Mouse (Mus musculus): ENCODE data around the gene Hoxd9. TPM values are rescaled to one million over a fixed set of nuclear protein-coding genes. Genes with fewer than 3 reads are reported as not detected.

Gene Hoxd9
- total RNA-seq, 2 experiments from 2014 or later, result 3.5 to 4.3 TPM

DNA sequence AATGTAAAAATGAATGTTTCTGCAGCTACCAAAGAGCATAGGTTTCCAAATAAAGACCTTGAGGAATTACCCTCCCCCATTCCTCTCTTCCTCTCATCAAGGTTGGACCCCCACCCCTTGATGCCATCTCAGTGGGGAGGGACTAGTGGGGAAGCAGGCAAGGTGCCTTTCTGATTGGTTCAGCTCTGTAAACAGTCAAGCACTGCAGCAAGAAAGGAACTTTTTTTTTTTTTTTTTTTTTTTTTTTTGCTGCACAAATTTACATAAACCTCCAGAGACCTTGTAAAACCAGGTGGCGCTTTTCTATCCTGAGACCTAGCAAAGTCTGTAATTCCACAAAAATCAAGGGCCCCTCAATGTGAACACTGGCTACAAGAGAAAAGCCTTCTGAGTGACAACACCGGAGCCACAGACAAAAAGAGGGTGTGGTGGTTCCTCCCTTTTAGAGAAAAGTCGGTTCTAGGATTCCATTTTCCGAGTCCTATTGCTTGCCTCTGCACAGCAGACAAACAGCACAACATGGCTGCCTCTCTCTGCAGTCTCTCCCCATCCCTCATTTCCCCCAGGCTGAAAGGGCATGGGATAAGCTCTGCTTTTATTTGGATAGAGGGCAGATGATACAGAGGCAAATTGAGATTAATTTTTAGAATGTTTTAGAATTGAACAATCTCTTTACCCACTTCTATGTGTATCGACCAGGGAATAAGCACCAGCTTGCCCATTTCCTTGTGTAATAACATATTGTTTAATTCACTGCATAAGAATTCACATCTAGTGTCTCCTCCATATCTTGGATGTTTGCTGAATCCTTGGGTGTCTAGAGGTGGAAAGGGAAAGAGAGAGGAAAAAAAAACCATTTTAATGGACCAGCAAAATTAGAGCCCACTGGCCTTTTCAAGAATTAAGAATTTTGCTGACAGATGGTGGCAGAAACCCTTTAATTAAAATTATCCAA, 12.2 kb downstream of the Hoxd9 start:
- no peak for DNase-seq (ENCODE audit: low spot score in 2 of 2)

GRCm38 (mm10) chr2:74710929-74711543, 13.5 kb downstream of the Hoxd9 start:
- DNase-seq (ENCODE audit: low spot score in 2 of 2), result no peak

DNA sequence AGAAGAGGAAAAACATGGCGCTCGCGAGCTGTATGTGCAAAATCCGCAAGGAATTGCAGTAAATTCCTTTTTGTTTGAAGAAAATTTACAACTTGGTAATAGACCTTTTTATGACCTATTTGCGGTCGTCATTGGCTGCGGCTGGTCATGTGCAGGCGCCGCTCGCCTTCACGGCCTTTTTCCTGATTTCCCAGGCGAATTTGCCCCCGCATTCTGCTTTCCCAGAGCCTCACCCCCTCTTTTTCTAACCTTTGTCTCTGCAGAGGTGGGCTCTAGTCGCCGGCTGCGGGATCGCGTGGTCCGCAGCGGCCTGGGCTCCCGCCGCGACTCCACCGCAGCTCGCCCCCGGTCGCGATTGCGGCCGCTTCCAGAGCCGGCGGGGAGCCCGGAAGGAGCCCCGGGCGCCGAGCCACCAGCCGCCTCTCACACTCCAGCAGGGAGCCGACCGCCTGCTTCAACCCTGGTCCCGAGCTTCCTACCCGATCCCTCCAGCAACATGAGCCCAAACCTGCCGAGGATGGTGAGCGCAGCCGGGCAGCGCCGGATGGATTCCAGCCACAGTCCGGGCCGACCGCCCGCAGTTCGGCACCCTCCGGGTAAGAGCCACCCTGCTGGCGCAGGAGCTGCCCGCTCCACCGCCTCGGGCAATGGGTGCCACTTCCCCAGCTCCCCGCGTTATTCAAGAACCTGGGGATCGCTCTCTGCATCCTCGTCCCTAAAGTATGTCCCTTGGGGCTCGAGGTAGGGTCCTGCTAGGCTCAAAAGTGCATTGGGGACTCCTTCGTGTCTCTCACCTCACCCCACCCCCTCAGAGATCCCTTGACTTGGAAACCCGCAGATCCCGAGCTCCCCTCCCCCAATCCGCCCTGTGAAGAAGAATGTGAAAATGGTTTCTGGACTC, 14.4 kb downstream of the Hoxd9 start, which contains the start of the genes Hoxd3 and Hoxd4:
Gene Hoxd3 (plus strand): TSS at position 207 of the 901 bp plus-strand sequence.
Gene Hoxd4 (plus strand): TSS at position 209 of the 901 bp plus-strand sequence.
- peak; percentile 58 to 79 for DNase-seq (ENCODE audit: low spot score in 2 of 2)

DNA sequence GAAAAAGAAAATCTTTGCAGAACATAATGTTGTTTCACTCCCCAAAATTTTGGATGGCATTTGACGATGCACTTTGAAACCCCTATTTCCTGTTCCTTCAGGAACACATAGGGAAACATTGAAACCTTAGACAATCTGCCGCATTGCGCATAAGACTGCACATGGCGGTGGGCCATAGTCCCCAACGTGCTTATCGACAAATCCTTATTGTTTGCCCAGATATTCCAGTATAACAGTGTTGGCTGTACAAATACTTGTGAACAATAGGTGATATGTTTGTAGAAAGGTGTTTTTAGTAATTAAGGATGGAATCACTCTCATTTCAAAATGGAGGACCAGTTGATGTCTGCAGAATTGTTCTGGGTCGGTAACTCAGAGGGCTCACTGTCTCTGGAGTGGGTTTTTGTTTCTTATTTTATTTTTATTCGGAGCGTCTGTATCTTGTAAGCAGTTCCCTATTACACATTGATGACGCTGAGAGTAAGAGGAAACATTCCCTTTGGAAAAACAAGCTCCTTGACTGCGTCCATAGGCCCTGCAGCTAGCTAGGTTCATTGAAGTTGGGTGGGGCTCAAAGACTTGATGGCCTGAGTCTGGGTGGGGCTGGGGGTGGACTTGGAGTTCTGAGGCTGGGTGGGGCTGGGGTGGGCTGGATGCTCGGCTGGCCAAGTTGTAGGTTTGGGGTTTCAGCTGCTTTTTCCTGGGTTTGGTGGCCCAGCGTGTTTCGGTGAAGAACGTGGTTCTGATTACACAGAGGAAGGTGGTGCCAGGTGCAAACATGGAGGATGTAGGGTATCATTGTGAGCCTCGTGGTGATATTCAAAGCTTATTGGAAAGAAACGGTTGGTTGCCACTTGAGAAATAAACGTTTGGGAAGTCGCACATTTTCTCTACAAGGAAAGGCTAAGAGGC, 16.0 kb downstream of the Hoxd9 start:
- DNase-seq (ENCODE audit: low spot score in 2 of 2), result no peak

GRCm38 (mm10) chr2:74714156-74714789, 16.7 kb downstream of the Hoxd9 start:
- DNase-seq (ENCODE audit: low spot score in 2 of 2), result no peak

DNA sequence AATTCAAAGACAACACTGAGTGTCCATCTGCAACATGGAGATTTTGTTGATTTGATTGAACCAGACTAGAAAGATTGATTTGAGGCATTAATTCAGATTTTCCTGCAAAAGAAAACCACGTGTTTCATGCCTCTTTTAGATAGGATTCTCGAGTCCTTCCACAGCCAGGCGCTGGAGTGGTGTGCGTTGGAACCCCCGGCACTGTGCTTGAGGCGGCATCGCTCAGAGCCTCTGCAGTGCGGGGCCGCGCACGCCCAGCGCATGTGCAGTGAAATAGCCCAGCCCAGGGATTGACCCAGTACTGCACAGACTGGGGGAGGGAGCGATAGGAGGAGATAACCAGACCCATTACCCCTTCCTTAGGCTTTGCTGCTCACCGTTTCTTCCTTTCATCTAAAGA, 17.4 kb downstream of the Hoxd9 start:
- DNase-seq (ENCODE audit: low spot score in 2 of 2), result peak in 1 of 2 experiments; percentile 59

DNA sequence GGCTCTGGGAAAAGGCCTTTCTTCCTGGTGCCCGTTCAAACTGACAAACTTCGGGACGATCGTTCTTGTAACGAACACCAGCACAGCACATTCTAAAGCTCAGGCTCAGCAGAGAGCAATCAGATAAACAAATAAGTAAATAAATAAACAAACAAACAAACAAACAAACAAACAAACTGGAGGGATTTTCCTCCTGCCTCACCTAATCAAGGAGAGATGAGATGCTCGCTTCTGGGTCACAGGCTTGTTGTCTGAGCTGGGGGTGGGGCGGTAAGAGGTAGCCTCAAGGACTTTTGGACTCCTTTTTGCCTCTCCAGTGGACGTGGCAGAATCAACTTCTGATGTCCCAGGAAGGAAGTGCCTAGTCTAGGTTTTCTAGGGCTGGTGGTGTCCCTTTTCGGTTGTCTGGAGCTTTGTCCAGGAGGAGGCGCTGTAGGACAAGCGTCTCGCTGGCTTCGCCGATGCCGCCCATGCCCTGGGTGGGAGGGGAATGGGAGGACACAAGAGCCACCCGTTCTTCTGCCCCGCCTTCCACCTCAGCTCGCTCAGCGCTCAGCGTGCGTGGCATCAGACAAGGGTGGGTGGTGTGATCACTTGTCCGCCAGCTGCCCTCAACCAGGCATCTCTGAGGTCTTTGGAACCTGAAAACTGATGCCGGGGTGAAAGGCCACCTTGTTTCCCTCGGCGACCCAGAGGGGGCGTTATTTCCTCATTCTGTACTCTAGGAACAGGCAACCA, 18.1 kb downstream of the Hoxd9 start:
- DNase-seq (ENCODE audit: low spot score in 2 of 2), result peak; percentile 93 to 95

GRCm38 (mm10) chr2:74720384-74720783, 22.9 kb downstream of the Hoxd9 start:
- DNase-seq (ENCODE audit: low spot score in 2 of 2), result no peak

DNA sequence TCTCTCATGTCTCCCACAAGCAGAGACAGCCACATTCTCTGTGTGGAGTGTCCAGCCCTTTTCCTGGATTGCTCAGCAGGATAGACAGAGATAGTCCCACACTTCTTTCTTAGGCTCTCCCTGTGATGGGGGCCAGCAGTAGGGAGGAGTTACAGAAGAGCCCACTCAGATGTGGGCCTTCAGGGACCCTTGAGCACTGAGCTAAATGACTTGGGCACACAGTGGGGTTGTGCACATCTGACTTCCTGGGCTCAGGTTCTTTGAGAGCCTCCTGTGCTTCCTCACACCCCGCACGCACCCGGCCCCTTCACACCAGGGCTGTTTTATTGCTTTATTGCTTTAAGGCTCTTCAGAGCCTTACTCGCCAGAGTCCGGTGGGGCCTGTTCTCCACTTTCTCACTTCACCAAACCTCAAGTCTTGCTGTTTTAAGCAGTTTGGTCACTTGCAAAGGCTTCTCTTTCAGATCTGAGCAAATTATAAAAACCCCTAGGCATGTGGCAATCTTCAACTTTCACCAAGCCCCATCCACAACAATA, 23.5 kb downstream of the Hoxd9 start:
- no peak for DNase-seq (ENCODE audit: low spot score in 2 of 2)

GRCm38 (mm10) chr2:74721882-74722281, 24.4 kb downstream of the Hoxd9 start:
- DNase-seq (ENCODE audit: low spot score in 2 of 2), result no peak

DNA sequence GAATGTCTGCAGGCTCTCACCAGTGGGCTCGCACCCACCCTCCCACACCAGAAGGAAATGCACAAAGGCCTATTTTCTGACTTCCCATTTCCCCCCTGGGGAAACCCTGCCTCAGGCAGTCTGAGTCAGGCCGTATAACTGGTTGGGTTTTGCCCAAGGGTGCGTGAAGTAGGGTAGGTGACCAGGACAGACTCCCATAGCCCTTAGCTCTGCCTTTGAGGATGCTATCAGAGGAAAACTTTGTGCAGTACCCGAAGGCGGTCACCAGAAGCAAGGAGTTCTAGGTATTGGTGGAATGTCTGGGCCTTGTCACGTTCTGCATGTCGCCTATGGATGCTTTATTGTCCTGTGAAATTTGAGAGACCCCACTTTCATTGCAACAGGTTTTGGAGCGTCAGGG, 25.4 kb downstream of the Hoxd9 start:
- no peak for DNase-seq (ENCODE audit: low spot score in 2 of 2)

- DNase-seq (ENCODE audit: low spot score in 2 of 2), result no peak
Observed at GRCm38 (mm10) chr2:74724244-74725015, 26.9 kb downstream of the Hoxd9 start.

- no peak for DNase-seq (ENCODE audit: low spot score in 2 of 2)
Observed at GRCm38 (mm10) chr2:74725171-74725570, 27.6 kb downstream of the Hoxd9 start.

GRCm38 (mm10) chr2:74726551-74726950, 29.0 kb downstream of the Hoxd9 start, which contains the start of gene Gm28230:
Gm28230 (plus strand) TSS chr2:74726728.
- no peak for DNase-seq (ENCODE audit: low spot score in 2 of 2)

GRCm38 (mm10) chr2:74726973-74727639, 29.6 kb downstream of the Hoxd9 start:
- no peak for DNase-seq (ENCODE audit: low spot score in 2 of 2)

DNA sequence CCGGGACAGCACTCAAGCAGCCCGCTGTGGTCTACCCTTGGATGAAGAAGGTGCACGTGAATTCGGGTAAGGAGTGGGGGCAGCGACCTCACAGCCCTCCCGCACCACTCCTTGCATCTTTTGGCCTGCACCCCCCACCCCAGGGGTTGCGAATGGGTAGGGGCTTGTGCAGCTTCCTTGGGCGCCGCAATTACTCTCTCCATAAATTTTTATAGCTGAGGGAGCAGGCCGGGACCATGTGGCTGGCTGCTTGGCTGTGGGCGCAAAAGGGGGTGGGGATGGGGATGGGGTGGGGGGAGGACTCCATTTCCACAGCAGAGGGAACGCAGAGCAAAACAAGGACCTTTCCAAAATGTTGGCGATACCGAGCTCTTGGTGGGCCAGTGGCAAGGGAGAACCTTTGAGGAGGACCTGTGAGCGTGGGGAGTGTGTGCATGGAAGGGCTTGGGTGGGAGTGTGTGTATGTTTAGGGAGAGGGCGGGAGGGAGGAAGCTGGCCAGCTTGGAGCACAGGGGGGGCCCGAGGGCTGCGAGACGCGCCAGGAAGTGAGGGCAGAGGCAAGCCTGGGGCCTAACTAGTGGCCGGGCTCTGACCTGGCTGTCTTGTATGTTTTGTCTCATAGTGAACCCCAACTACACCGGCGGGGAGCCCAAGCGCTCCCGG, 30.2 kb downstream of the Hoxd9 start:
- no peak for DNase-seq (ENCODE audit: low spot score in 2 of 2)

DNA sequence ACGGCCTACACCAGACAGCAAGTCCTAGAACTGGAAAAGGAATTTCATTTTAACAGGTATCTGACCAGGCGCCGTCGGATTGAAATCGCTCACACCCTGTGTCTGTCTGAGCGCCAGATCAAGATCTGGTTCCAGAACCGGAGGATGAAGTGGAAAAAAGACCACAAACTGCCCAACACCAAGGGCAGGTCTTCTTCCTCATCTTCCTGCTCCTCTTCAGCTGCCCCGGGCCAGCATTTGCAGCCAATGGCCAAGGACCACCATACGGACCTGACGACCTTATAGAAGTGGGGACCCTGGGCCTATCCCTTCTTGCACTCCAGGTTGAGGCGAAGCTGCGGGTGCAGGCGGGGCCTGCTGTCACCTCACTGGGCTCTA, 30.8 kb downstream of the Hoxd9 start:
- DNase-seq (ENCODE audit: low spot score in 2 of 2), result no peak

All from adrenal gland, adult 18-20 months (tissue).